Mouse (Mus musculus) kidney, embryonic 16.5 days (tissue): ENCODE measurements at regions not wholly inside any gene's neighbourhood (a gene's known extent, or its start where the extent isn't known, plus 50 kb on each side); places are given as distances from the start of the nearest gene placed in this dataset.

Experiments used
- ATAC-seq: fragments of 200-750 bp; cut with Nextera tagmentation; 2 replicates; pipeline ENCODE4 v1.8.0; 2017; ENCODE audit warnings: moderate TSS enrichment; ENCODE audit not compliant: low FRiP score, low TSS enrichment
- H3K27ac ChIP-seq: fragments of 300-500 bp; sonication (generic); 2 replicates; pipeline ENCODE4 v1.5.1; 2014; ENCODE audit warnings: low read length
- H3K27me3 ChIP-seq: fragments of 300-500 bp; sonication (generic); 2 replicates; pipeline ENCODE4 v1.6.1; 2014; ENCODE audit warnings: low read length, control low read depth, mixed read lengths; ENCODE audit not compliant: insufficient read depth
- H3K36me3 ChIP-seq: fragments of 300-500 bp; sonication (generic); 2 replicates; pipeline ENCODE4 v1.6.1; 2014; ENCODE audit warnings: low read length, control low read depth, mixed read lengths; ENCODE audit not compliant: insufficient read depth
- H3K4me1 ChIP-seq: fragments of 300-500 bp; sonication (generic); 2 replicates; pipeline ENCODE4 v1.6.1; 2014; ENCODE audit warnings: low read length, control low read depth, mixed read lengths; ENCODE audit not compliant: insufficient read depth
- H3K4me2 ChIP-seq: fragments of 300-500 bp; sonication (generic); replicated peaks from 2 replicates; pipeline ENCODE4 v1.6.1; 2014; ENCODE audit warnings: low read depth, low read length
- H3K4me3 ChIP-seq: fragments of 300-500 bp; sonication (generic); 2 replicates; pipeline ENCODE4 v1.5.1; 2014; ENCODE audit warnings: mild to moderate bottlenecking, low read length
- H3K9ac ChIP-seq: fragments of 300-500 bp; sonication (generic); replicated peaks from 2 replicates; pipeline ENCODE4 v1.6.1; 2014; ENCODE audit warnings: low read length
- H3K9me3 ChIP-seq: fragments of 300-500 bp; sonication (generic); 2 replicates; pipeline ENCODE4 v1.6.1; 2016; ENCODE audit warnings: low read length, control low read depth
- WGBS: fragments of 180-500 bp; shearing (Covaris S2); extraction: QIAGEN DNeasy Blood & Tissue Kit; methylation state at CpG from one replicate; pipeline ENCODE4 v1.1.7; 2014; 5-methylcytosine and 5-hydroxymethylcytosine counted together

GRCm38 (mm10) chr6:11550473-11550872 is 356.8 kb downstream of the Ndufa4 start:
- Histone ChIP-seq H3K4me1 (no peaks in the 10 kb centered on the region), H3K36me3 (no peaks in the 10 kb centered on the region), H3K4me3 (no peak overlapping the region), H3K27me3 (no peaks in the 10 kb centered on the region), H3K27ac (no peak overlapping the region), H3K9ac (no peak overlapping the region), H3K4me2 (no peak overlapping the region), H3K9me3 (no peaks in the 10 kb centered on the region)
- ATAC-seq, result no peak

- Histone ChIP-seq H3K36me3 (no peaks in the 10 kb centered on the region), H3K4me3 (no peak overlapping the region), H3K9me3 (no peaks in the 10 kb centered on the region), H3K27me3 (no peaks in the 10 kb centered on the region), H3K4me1 (no peaks in the 10 kb centered on the region), H3K4me2 (no peak overlapping the region), H3K9ac (no peak overlapping the region), H3K27ac (no peak overlapping the region)
- ATAC-seq, result no peak
Measured at GRCm38 (mm10) chr6:11547318-11547717, 360.0 kb downstream of the Ndufa4 start.

GRCm38 (mm10) chr6:11534930-11535880 is 372.1 kb downstream of the Ndufa4 start:
- no peak overlapping the region for H3K27ac ChIP-seq
- H3K4me1 ChIP-seq, result no peaks in the 10 kb centered on the region
- no peak overlapping the region for H3K4me2 ChIP-seq
- 56% methylated on average over 8 of the region's 8 CpGs for WGBS
- H3K9ac ChIP-seq, result no peak overlapping the region
- H3K36me3 ChIP-seq, result no peaks in the 10 kb centered on the region
- H3K9me3 ChIP-seq, result no peaks in the 10 kb centered on the region
- no peaks in the 10 kb centered on the region for H3K27me3 ChIP-seq
- no peak for ATAC-seq
- H3K4me3 ChIP-seq, result no peak overlapping the region

GRCm38 (mm10) chr6:11503136-11503535 is 404.2 kb downstream of the Ndufa4 start:
- Histone ChIP-seq H3K27me3 (no peaks in the 10 kb centered on the region), H3K36me3 (no peaks in the 10 kb centered on the region), H3K9me3 (no peaks in the 10 kb centered on the region), H3K4me2 (no peak overlapping the region), H3K4me3 (no peak overlapping the region), H3K9ac (no peak overlapping the region), H3K27ac (no peak overlapping the region), H3K4me1 (no peaks in the 10 kb centered on the region)
- no peak for ATAC-seq
- WGBS, result 84% methylated on average over 2 of the region's 2 CpGs

- Histone ChIP-seq H3K9ac (no peak overlapping the region), H3K27me3 (no peaks in the 10 kb centered on the region), H3K4me2 (no peak overlapping the region), H3K36me3 (no peaks in the 10 kb centered on the region), H3K4me3 (no peak overlapping the region), H3K27ac (no peak overlapping the region), H3K9me3 (no peaks in the 10 kb centered on the region), H3K4me1 (no peaks in the 10 kb centered on the region)
- no peak for ATAC-seq
- 70% methylated on average over 2 of the region's 2 CpGs for WGBS
Measured at GRCm38 (mm10) chr6:11494427-11494826, 412.9 kb downstream of the Ndufa4 start.

GRCm38 (mm10) chr6:11476950-11477349 is 430.3 kb downstream of the Ndufa4 start:
- Histone ChIP-seq H3K27ac (no peak overlapping the region), H3K4me2 (no peak overlapping the region), H3K4me1 (no peaks in the 10 kb centered on the region), H3K4me3 (no peak overlapping the region), H3K27me3 (no peaks in the 10 kb centered on the region), H3K9ac (no peak overlapping the region), H3K9me3 (no peaks in the 10 kb centered on the region), H3K36me3 (no peaks in the 10 kb centered on the region)
- 73% methylated on average over 2 of the region's 2 CpGs for WGBS
- ATAC-seq, result no peak
